Mouse (Mus musculus) CD4-positive, CD25-positive, alpha-beta regulatory T cell, adult 4 months (primary cell): ENCODE results near the gene Man2a1. TPM values are rescaled to one million over a fixed set of nuclear protein-coding genes. Genes with fewer than 3 reads are reported as not detected.

Source experiments
- ATAC-seq: one replicate; pipeline ENCODE4 v1.8.0; 2017
- polyA plus RNA-seq, 2 experiments: library from polyadenylated mRNA; unstranded; fragments of 100-300 nt; shearing (Covaris generic); gene quantifications; one replicate each; pipeline ENCODE4 v1.2.1; 2017

Man2a1 gene
- polyA plus RNA-seq, 2 experiments from 2014 or later = 10.1 to 10.6 TPM

DNA sequence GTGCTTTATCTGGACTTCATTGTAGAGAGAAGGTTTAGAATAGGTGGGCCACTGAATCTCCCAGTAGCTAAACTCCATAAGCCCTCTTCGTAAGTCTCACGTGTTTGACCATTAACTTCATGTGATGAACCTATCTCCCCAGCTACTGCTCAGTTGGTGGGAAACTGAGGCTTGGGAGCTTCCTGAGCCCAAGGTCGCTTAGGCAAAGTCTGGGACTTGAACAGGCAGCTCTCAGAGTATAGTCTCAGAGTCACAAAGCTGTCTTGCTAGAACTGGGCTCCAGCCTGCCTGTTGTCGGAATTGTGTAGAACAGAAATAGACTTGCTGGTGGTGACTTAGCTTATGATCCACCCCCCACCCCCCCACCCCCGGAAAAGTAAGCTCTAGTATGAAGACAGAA is 3.0 kb downstream of the Man2a1 start:
- ATAC-seq = no peak

DNA sequence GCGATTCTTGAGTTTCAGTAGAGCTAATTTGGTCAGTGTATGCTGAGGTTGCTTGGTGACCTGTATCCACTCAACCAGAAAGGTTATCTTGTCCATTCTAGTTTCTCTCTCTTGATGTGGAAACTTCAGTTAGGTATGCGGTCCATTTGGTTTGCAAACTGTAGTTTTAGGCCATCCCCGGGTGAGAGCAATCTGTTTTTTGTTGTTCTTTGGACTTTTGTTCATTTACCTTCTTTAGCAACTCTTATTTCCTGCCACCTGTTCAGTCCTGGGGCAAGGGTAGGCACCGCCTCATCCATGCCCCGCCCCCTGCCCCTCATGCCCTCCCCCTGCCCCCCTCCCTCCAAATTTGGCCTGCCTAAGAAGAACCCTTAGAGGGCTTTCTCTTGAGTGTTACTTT is 3.6 kb downstream of the Man2a1 start:
- no peak for ATAC-seq

DNA sequence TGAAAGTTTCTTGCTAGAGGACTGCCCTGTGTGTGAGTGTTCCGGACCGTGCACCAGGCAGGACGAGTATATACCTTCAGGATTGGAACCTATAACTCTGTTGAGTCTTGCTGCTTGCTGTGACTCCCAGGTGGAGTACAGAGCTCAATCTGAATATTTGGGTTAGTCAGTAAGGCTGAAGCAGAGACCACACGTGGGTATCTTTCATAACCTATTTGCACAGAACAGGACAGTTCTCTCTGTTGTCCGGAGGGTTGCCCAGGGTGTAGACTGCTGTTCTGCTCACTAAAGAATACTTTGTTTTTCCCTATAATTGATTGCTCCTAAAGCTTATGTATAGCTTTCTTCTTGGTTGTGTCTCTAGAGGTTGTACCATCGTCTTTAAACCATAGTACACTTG is 7.7 kb downstream of the Man2a1 start:
- ATAC-seq = no peak

DNA sequence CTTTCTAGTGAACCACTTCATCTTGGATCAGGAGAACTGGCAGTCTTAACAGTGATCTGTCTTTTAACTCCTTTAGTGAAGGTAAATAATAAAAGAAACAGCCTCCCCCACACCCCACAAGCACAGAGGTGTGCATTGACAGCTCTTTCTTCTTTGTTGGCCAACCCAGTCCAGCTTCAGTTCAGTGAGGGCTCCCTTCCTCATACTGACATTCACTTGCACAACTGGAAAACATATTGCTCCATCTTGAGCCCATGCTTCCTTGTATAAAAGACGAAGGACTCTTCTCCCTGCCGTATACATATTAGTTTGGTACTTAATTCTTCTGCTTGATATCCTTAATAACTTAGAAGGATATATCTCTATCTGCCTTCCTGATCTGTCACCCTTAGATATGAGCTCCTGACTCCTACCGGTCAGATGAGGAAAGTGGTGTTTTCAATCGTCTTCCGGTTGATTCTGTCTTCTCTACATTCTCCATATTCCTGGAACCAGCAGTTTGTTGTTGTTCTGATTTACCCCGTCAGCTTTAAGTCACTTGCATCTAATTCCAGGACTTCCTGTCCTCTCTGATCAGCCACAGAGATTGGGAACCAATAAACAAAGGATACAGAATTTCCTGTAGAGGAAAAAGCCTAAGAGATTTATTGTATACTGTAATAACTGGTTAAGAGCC is 8.5 kb downstream of the Man2a1 start:
- ATAC-seq = no peak

DNA sequence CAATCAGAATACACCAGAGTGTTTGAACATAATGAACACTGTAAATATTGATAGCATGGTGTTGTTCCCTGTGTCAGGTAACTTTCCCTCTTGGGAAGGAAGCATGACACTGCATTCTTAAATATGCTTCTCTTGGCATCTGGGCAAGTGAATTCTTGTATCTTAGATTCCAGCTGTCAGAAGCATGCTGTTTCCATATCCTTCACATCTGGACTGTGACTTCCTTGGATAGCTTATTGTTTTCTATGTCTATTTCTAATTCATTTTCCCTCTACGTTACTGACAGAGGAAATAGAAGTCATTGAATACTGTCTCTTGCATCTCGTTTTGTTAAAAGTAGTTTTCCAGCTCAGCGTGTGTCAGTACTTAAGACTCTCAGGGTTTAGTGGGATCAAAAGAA is 9.2 kb downstream of the Man2a1 start:
- no peak for ATAC-seq

DNA sequence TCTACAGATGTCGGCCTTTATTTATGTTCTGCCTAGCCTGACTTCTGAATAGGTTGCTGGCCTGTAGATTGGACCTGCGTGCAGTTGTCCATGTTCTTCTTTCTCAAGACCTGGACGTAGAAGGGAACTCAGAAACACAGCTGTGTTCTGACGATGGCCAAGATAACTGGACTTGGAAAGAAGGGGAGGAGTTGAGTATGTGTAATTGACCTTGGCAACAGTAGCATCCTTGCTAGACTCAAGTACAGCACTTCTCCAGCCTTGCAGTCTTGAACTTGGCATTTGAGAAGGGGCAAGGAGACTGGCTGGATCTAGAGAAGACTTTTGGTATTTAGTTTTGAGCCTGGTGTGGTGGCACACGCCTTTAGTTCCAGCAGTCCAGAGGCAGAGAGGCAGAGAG is 10.9 kb downstream of the Man2a1 start:
- no peak for ATAC-seq

DNA sequence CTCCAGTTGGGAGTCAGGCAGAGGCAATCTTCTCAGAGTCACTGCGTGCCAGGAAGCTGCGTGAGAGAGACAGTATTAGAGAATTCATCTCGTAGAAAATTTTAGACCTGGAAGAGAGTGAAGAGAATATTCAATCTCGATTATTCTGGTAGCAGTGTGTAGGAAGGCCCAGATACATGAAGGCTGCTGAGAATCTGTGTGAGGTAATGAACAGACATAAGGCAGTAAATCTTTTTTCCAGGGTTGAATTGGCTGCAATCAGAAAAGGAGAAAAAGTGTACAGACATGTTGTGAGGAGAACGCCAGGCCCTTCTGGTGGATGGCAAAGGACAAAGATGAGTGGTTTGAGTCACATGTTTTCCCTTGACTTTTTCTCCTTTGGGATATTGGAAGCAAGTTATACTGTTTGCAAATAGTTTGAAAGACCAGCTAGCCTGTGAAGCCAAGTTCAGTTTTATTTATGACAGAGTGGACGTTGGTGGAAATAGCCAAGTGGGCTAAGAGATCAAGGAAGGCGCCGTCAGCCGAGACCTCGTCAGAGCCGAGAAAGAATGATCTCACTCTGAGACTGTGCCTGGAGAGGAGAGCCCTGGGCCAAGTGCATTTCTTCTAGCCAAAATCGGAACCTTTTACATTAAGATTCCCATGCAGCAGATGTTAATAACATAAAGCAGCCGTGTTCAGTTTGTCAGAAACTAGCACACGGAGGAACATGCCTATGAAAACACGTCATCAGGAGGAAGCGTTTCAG is 11.8 kb downstream of the Man2a1 start:
- no peak for ATAC-seq

DNA sequence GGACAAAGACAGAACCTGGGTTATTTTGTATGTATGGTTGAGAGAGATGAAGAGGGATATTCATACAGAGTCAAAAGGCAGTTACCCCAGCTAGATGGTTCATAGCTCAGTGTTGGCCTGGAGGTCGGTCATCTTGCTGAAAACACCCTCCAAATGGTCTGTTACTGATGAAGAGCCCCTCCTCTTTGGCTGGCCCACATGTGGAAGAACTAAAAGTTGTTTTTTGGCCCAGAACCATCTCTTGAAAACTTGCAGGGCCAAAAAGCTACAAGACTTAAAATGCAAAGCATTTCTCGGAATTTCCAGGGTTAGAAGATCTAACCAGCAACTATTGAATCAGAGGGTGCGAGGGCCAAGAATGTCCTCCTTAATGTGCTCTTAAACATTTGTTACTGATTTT is 12.4 kb downstream of the Man2a1 start:
- no peak for ATAC-seq

DNA sequence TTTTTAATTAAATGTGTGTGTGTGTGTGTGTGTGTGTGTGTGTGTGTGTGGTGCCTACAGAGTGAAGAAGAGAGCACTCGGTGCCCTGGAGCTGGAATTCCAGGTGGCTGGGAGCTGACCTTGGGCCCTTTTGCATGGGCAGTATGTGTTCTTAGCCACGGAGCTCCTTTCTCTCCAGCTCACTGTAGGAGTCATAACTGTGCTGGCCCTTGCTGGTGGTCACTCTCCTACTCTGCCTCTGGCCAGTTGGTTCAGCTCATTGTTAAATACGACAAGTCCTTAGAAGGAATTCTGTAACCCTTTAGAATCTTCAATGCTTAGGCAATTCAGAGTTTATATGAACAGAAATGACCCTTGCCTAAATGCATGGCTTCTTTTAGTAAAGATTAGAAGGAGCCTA is 12.8 kb downstream of the Man2a1 start:
- ATAC-seq = no peak

DNA sequence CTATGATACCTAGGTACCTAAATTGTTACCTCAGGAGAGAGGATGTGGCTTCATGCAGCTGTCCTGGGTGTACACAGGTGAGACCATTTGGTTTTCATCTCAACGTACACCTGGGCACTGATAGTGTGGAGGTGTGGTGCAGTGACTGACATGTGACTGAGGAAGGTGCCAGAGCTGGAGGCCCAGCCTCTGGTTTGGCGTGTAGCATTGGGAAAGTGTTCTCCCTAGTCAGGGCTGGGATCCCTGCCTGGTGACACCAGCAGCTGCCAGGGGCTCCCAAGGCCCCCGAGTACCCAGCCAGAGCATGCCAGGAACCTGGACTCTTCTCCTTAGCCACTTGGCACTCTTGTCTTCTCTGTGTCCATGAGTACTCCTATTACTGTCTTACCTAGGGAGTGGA is 14.3 kb downstream of the Man2a1 start:
- ATAC-seq = no peak

DNA sequence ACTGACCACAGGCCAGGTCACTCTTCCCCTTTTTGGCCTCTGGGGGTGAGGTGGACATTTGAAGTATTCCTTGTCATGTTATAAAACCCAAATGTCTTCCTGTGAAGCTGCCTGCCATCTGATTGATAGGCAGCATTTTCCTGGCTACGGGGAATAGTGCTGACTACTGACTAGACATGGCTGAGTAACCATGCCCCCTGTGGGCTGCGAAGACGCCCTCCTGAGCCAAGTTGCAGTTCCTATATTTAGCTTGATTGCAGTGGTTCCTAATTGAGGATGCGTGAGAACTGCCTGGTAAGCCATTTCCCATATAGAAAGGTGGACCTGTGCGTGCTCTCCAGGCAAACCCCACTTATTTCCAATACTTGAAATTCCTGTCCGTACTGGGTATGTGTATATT is 14.9 kb downstream of the Man2a1 start:
- no peak for ATAC-seq

DNA sequence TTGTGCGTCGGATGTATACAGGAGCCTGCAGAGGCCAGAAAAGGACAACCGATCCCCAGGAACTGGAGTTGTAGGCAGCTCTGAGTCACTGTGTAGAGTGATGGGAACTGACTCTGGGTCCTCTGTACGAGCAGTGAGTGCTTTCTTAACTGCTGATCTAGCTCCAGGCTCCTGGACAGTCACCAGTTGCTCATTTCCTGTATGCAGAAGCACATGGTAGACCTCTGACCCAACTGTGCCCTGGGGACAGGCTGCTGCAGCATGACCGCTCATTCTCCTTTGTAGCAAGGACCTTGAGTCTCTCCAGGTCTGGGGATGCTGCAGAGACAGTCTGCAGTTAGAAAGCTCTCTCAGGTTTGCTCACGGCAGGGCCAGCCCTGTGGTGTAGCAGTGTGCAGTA is 15.7 kb downstream of the Man2a1 start:
- ATAC-seq = no peak

DNA sequence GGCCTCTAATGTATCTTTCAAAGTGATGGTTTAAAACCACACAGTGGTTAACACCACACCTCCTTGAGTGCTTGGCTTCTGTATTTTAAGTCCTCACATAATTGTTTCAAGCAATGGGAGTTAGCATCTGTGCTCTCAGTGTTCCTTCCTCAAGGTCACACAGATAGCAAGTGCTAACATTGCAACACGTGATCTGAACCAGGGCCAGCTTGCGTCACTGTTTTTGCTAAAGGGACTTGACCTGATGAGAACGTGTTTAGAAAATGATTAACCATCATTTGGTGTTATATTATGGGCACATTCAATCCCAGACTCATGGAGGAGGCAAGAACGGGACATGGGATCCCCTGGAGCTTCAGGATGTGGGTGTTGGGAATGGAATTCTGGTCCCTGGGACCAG is 17.3 kb downstream of the Man2a1 start:
- no peak for ATAC-seq

DNA sequence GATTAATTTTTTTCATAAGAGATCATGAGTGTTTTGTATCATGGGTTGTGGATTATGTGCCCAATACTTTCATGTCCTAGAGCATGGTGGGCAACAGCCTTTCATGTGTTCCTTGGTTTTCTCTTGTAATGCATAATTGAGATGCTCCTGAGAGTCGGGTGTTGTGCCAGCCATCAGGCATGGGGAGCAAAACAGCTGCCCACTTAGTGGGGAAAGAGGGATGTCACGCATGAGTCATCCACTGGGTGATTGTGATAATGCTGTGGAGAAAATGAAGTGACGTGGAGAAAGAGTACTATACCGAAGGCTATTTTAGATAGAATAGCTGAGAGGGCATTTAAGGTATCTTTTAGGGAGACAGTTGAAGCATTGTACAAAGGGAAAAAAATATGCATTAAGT is 18.5 kb downstream of the Man2a1 start:
- no peak for ATAC-seq

DNA sequence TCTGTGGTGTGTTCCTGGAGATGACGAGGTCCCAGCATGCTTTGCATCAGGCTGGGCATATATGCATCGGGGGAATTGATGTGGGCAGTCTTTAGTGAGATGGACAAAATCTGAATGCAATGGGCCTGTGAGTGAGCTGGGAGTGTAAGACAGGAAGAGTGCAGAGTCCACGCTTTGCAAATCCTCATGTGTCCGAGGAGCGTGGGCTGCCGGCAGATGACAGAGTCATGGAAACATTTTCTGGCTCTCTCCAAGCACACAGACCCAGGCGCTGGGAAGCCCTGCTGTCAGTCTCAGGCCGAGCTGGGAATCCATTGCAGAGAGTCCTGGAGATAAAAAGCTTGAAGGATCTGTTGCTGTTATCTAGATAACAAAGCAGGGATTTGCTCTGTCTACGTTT is 19.6 kb downstream of the Man2a1 start:
- no peak for ATAC-seq

DNA sequence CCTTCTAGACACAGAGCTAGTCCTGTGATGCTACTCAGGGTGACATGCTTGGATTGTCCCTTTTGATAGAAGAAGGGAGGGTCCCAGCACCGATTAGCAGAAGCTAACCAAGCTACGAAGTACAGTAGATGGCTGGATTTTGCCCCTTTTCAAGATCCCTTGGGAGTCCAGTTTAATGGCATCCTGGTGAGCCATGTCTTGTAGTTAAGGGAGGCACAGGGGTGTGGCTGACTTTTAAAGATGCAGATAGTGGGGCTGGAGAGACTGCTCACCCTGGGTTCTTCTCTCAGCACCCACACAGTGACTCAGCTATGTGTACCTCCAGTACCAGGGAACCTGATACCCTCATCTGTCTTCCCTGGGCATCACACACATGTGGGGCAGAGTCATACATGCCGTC is 20.1 kb downstream of the Man2a1 start:
- ATAC-seq = no peak

DNA sequence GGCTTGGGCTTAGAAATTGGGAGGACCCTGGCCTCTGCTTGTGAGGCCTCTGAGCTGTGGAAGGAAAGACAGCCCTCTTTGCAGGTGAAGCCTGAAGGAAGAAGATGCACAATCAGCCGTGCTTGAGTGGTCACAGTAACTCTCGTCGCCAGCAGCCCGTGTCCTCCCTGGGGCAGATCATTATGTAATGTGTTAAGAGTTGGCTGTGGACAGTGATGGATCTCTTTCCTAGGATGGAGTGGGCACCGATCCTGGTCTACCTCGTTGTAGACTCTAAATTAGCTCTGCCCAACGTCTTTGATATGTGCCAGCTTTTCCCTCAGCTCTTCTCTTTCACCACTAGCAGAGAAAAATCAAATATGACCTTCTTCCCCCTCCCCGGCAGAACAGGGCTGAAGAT is 20.7 kb downstream of the Man2a1 start:
- ATAC-seq = no peak

DNA sequence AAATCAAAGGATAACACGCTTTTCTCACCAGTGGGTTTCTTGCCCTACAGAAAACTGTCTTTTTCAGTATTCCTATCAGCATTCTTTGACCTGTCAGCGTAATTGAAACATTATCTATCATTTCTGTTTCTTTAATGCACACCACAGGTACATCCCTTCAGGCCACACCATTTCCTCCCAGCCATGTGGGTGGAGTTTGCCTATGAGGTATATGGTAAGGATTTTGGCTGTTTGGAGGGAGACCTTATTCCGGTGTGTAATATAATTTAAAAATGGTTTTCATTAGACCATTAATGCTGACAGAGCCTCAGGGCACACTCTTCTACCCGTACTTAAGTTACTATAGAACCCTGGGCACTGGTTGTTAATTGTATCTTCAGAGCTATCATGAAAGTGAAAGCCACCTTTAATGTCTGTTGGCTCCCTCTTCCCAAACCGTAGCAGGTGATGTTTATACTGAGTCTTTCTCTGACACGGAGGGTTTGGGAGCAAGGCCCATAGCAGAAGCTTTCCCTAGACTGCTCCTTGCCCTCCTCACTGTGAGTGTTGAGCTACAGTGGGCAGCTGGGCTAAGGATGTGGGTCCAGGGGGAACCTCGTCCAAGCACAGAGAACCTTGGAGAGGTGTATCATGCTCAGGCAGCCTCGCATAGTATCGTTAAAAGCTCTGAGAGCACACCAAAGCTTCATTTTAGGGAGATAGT is 21.3 kb downstream of the Man2a1 start:
- ATAC-seq = peak; percentile 58

DNA sequence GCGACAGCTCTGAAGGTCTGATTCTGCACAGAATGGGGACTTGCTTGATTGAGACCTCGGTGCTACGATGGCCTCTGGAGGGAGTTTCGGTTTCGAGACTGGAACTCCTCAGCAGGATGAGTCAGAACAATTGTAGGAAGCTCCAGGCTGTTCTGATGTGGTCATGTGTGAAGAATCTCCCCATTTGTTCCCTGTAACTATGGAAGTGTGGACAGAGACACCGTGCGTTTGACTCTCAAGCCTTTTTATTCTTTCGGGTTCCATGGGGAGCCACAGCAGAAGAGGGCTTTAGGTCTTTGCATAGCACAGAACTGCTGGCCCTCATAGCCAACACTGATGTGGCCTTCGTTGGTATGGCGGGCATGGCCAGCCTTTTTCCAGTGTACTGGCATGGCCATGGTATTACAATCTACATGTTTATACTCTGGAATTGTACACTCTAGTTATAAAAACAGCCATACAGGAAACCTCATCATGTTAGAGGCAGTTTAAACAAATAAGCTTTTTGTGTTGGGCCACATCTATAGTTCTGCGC is 21.9 kb downstream of the Man2a1 start:
- ATAC-seq = peak; percentile 81

DNA sequence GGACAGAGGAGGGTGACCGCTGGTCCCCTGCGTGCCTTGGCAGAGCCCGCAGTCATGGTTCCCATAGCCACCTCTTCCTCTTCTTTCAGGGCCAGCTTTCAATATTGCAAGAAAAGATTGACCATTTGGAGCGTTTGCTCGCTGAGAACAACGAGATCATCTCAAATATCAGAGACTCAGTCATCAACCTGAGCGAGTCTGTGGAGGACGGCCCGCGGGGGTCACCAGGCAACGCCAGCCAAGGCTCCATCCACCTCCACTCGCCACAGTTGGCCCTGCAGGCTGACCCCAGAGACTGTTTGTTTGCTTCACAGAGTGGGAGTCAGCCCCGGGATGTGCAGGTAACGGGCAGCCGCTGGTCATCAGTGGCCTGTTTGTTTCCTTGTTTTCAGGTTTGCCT is 23.9 kb downstream of the Man2a1 start:
- ATAC-seq = no peak

DNA sequence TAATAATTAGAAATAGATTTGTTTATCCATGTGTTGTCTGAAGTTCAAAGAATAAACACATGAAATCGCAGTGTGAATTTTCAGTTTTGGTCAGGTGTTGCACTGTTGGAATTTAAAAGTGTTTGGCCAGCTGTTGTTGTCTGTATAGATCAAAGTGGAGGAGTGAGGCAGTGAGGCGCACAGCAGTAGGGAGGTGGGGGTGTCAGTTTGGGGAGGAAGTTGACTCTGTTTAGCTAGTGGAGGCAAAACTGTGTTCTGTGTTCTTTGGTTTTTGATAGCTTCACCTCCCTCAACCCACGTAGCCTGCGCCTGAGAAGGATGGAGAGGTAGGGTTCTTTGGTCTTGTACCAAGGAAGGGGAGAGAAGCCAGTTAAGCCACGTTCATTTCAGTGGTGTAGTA is 28.3 kb downstream of the Man2a1 start:
- peak; percentile 75 for ATAC-seq

DNA sequence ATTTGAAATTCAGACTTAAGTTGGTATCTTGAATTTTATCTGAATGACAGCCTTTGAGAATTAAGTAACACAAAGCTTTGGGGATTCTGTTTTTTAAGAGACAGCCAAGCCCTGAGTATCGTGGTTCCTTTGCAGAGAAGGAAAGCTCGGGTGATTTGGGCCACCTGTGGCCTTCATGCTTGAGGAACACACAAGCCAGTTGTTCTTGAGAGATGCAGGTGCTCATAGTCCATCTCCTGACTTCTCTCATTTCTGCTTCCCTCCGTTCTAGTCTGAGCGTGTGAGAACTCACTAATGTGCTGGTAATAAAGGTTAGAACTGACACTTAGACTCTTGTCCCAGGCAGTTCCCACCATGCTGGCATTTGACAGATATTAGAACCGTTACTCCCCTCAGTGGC is 28.9 kb downstream of the Man2a1 start:
- no peak for ATAC-seq

DNA sequence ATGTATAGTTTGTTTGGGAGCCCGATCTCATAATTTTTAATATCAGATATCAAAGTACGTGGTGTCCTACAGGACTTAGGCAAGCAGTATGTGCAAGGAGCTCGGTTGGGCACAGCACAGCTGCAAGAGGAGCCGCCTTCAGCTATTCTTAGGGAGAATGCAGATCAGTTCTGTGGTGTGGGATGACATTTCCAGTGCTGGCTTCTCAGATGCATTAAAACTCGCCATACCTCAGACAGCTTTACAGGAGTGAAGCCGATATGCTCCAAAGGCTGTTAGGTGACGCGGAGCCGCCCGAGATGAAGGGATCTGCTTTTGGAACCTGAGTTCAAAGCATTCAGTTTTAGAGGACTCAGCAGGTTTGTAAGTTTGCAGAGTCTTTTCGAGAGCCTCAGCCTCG is 30.0 kb downstream of the Man2a1 start:
- no peak for ATAC-seq
